Mouse (Mus musculus): ENCODE measurements at regions not wholly inside any gene's neighbourhood (a gene's known extent, or its start where the extent isn't known, plus 50 kb on each side); places are given as distances from the start of the nearest gene placed in this dataset.
"Not testable (repeated sequence)": the region's sequence is repeated elsewhere in the genome, so short reads cannot be mapped to it uniquely, and the experiment has no call there.

DNA sequence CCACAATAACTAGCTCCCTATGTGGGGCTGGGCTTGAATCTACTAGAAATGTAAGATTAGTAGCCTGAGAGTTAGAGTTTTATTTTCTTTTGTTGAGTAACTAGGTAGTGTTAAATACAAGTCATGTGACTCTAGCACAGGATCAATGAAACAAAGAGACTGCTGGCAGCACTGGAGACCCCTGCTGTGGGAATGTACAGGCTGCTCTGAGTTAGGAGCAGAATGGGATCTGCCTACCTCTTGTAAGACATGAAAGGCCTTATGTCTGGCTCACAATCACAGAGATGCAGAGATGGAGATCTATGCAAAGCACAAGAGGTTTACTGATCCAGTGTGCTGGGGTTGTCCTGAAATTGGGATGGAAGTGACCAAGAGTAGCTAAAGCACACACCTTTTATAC, 193.9 kb upstream of the Kcnmb2 start:
- H3K36me3 ChIP-seq (replicated peaks in 1 of 2; ENCODE audit: control insufficient read depth in 1 of 2, insufficient read depth in 1 of 2, low read length in 1 of 2); dilution Hi-C loops (cut with MboI; ENCODE audit: extremely low pct_ligation_motif_present, extremely low pct_unique_long_range_greater_than_20kb, low sequenced_read_pairs); H3K79me2 ChIP-seq (replicated peaks; ENCODE audit: control insufficient read depth, extremely low read depth, insufficient read depth, poor library complexity, severe bottlenecking); H3K4me3 ChIP-seq (replicated peaks in 1 of 3; ENCODE audit: low read depth in 2 of 3, low read length in 2 of 3, poor library complexity in 1 of 3); in situ Hi-C loops (cut with MboI; ENCODE audit: low pct_ligation_motif_present, low pct_unique_long_range_greater_than_20kb, low sequenced_read_pairs); H3K27me3 ChIP-seq (replicated peaks); DNase-seq (ENCODE audit: extremely low read depth); H3K9me3 ChIP-seq (replicated peaks; ENCODE audit: low read length); H3K9ac ChIP-seq (ENCODE audit: insufficient read depth, low read depth); H3K27ac ChIP-seq (ENCODE audit: insufficient read depth, low read depth); H3K4me2 ChIP-seq (ENCODE audit: insufficient read depth, low read depth, poor library complexity, severe bottlenecking); H3K4me1 ChIP-seq (ENCODE audit: control insufficient read depth in 1 of 2, insufficient read depth in 2 of 2): not testable (repeated sequence)

DNA sequence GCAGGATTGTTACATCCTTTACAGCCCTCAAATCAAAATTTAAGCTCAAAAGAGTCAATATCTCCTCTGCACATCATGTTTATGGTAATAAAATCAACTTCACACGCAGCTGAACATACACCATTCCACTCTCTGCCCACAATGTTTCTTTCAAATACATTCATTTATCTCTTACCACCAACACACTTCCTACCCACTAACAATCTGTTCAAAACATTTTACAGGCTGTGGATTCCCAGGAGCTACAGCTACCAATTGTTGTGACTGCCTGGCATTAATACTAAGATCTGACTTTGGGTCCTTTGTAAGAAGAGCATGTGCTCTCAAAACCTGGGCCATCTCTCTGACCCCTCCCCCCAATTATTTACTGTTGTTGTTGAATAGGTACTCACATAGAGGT, 161.0 kb upstream of the Kcnmb2 start:
- TF ChIP-seq EP300 (IDR thresholded peaks at IDR 0.05; ENCODE audit: low read length) (no peak), UBTF (IDR thresholded peaks at IDR 0.05; ENCODE audit: low read depth, low read length) (no peak), TBP (conservative IDR thresholded peaks at IDR 0.05; ENCODE audit: low read depth, low read length) (no peak), E2F4 (IDR thresholded peaks at IDR 0.05; ENCODE audit: insufficient replicate concordance, low read depth, low read length) (no peak), ETS1 (conservative IDR thresholded peaks at IDR 0.05; ENCODE audit: low read depth, low read length) (no peak), MAX (IDR thresholded peaks at IDR 0.05; ENCODE audit: low read length) (no peak), ZC3H11A (IDR thresholded peaks at IDR 0.05; ENCODE audit: low read depth, low read length) (no peak), TCF12 (IDR thresholded peaks at IDR 0.05; ENCODE audit: low read depth, low read length) (no peak), IRF4 (IDR thresholded peaks at IDR 0.05; ENCODE audit: low read depth, low read length) (no peak), USF2 (conservative IDR thresholded peaks at IDR 0.05; ENCODE audit: low read depth, low read length) (no peak), CHD2 (IDR thresholded peaks at IDR 0.05; ENCODE audit: low read length) (no peak), CTCF (conservative IDR thresholded peaks at IDR 0.05 in 1 of 2, IDR thresholded peaks at IDR 0.05 in 1 of 2; ENCODE audit: low read depth in 2 of 2, low read length in 2 of 2) (no peak), SMC3 (IDR thresholded peaks at IDR 0.05; ENCODE audit: low read depth, low read length) (no peak), MAZ (IDR thresholded peaks at IDR 0.05; ENCODE audit: low read depth, low read length) (no peak), ELF1 (IDR thresholded peaks at IDR 0.05; ENCODE audit: low read depth, low read length) (no peak), RAD21 (IDR thresholded peaks at IDR 0.05; ENCODE audit: low read depth, low read length) (no peak), GABPA (IDR thresholded peaks at IDR 0.05; ENCODE audit: insufficient replicate concordance, low read depth, low read length) (no peak), MXI1 (IDR thresholded peaks at IDR 0.05; ENCODE audit: low read depth, low read length) (no peak), ZMIZ1 (IDR thresholded peaks at IDR 0.05; ENCODE audit: low read depth, low read length) (no peak)
- H3K27me3 ChIP-seq (replicated peaks): no peaks in the 10 kb centered on the region
- in situ Hi-C loops (cut with MboI; ENCODE audit: low pct_ligation_motif_present, low pct_unique_long_range_greater_than_20kb, low sequenced_read_pairs) (no loop called here), dilution Hi-C loops (cut with MboI; ENCODE audit: extremely low pct_ligation_motif_present, extremely low pct_unique_long_range_greater_than_20kb, low sequenced_read_pairs) (no loop called here)
- H3K4me1 ChIP-seq (ENCODE audit: control insufficient read depth in 1 of 2, insufficient read depth in 2 of 2): no peaks in the 10 kb centered on the region
- H3K4me3 ChIP-seq (replicated peaks in 1 of 3; ENCODE audit: low read depth in 2 of 3, low read length in 2 of 3, poor library complexity in 1 of 3): no peak overlapping the region
- H3K36me3 ChIP-seq (replicated peaks in 1 of 2; ENCODE audit: control insufficient read depth in 1 of 2, insufficient read depth in 1 of 2, low read length in 1 of 2): no peaks in the 10 kb centered on the region
- DNase-seq (ENCODE audit: extremely low read depth): no peak
- no peak overlapping the region for H3K4me2 ChIP-seq (ENCODE audit: insufficient read depth, low read depth, poor library complexity, severe bottlenecking)
- no peaks in the 10 kb centered on the region for H3K9me3 ChIP-seq (replicated peaks; ENCODE audit: low read length)
- no peak overlapping the region for H3K9ac ChIP-seq (ENCODE audit: insufficient read depth, low read depth)
- H3K27ac ChIP-seq (ENCODE audit: insufficient read depth, low read depth): no peak overlapping the region
- H3K79me2 ChIP-seq (replicated peaks; ENCODE audit: control insufficient read depth, extremely low read depth, insufficient read depth, poor library complexity, severe bottlenecking): no peaks in the 10 kb centered on the region

Measured in CH12.LX (cell line).